Mouse (Mus musculus) v-Abl transformed pro-B cells (cell line): ENCODE data around the gene Tnn.

Experiments used
- in situ Hi-C, 2 experiments: fragments of 400-800 bp; cut with MboI; formaldehyde crosslinking; loops; one replicate each; pipeline ENCODE4 v1.15.1; 2025; ENCODE audit not compliant: unreplicated experiment in 2 of 2

Gene Tnn

GRCm38 (mm10) chr1:160084239-160084638 is 69.1 kb downstream of the Tnn start:
- in situ Hi-C loops = loop anchor here (10.0 to 25.0 kb wide), 5 partner anchors 539 to 1409 kb away; partner anchors contain the start of gene Tnr (in 1 of the 2)

- in situ Hi-C loops = loop anchor here (10.0 to 25.0 kb wide), 5 partner anchors 538 to 1408 kb away; partner anchors contain the start of gene Tnr (in 1 of the 2)
Observed at GRCm38 (mm10) chr1:160082647-160083046, 70.7 kb downstream of the Tnn start.

GRCm38 (mm10) chr1:160080800-160081436 is 72.5 kb downstream of the Tnn start:
- in situ Hi-C loops = loop anchor here (10.0 to 25.0 kb wide), 5 partner anchors 536 to 1406 kb away; partner anchors contain the start of gene Tnr (in 1 of the 2)

DNA sequence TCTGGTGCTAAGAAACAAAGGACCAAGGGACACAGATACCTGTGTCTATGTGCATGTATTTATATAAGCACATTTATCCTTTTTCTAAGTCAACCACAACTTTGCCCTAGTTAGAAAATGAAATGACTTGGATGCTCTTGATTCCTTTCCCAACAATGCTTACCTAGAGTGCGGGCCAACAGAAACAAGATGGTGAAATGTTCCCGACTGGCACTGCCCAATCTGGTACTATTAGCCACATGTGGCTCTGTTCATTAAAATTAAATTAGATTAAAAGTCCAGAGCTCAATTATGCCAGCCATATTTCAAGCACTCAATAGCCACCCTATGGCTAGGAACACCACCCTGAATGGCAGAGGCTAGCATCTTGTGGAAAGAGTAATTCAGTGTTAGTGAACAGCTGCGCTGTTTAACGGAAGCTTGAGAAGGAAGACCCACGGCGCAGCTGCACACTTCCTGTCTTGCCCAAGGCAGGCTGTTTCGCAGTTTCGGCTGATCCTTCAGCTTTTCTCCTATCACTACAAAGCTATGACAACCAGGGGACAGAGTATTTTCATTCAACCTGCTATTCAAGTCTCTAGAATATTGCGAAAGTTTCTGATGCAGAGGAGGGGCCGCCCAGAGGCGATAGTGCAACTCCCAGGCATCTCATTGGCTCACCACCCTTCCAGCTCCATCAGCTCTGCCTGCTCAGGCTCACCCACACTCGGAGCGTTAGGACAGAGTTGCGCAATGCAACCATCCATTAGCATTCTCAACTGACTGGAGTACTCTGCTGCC is 74.3 kb downstream of the Tnn start:
- in situ Hi-C loops = loop anchor here (25.0 kb wide), 2 partner anchors 567 to 792 kb away; partner anchors contain the start of gene Tnr (in 1 of the 2)

DNA sequence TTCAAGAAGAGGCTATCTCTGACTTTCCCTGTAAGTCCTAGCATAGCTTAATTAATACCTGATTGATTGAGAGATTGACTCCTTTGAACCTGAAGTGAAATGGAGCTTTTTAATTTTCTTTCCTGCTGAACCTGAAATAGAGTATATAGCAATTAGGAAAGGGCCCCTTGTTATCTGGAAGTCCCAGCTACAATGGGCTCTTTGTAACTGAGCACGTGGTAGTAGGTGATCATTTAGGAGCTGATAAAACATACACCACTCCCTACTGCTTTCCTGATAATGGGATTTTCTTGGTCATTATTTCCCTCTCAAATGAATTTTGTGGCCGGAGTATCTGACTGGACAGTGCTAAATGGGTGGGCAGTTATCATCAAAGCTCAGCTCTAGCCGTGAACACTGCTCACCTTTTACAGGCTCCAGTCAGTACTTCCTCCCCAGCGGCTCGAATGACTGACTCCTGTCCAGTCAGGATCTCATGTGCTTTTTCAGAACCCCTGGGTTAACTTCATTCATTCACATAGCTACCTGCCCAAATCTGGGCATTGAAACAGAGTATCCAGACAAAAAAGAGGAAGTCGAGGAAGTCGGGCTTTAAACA is 88.7 kb downstream of the Tnn start:
- in situ Hi-C loops = loop anchor here (5.0 kb wide), 1 partner anchor 157 kb away; no protein-coding TSS in a partner anchor

- in situ Hi-C loops = loop anchor here (5.0 kb wide), 1 partner anchor 155 kb away; no protein-coding TSS in a partner anchor
Observed at GRCm38 (mm10) chr1:160061725-160062366, 91.5 kb downstream of the Tnn start.

DNA sequence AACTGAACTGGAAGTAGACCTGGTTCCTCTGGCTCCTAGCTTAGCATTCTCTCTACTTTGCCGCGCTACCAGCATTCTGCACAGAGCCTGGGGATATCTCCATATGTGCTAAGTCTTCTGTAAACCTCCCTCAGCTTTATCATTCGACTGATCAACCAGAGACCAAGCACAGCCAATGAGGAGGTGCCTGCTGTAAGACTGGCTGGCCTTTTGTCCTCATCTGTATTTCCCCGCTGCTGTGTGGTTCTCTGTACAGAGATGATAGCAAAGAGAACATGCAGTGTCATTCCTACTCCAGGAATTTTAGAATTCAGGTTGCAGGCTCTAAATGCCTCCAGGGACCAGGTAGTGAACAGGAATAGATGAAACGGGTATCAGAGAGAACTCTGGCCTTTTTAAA is 92.1 kb downstream of the Tnn start:
- in situ Hi-C loops = loop anchor here (5.0 kb wide), 1 partner anchor 154 kb away; no protein-coding TSS in a partner anchor

DNA sequence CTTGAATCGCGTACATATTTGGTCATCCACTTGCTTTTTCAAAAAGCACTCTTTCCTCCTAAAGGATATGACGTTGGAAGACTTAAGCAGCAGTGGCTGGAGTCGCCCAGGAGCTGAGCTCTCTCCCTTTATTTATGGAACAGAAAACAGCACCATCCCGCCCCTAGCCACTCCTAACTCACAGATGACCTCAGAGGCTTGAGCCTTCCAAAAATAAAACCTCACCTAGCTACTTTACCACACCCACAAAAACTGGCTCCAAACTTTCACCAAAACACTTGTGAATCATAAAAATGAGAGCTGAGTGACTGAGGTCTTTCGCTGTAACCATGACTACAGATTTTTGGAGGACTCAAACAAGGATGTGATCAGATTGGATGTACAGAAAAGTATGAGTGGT is 92.8 kb downstream of the Tnn start:
- in situ Hi-C loops = loop anchor here (5.0 kb wide), 1 partner anchor 153 kb away; no protein-coding TSS in a partner anchor

- in situ Hi-C loops = loop anchor here (5.0 kb wide), 1 partner anchor 153 kb away; no protein-coding TSS in a partner anchor
Observed at GRCm38 (mm10) chr1:160059908-160060307, 93.5 kb downstream of the Tnn start.

DNA sequence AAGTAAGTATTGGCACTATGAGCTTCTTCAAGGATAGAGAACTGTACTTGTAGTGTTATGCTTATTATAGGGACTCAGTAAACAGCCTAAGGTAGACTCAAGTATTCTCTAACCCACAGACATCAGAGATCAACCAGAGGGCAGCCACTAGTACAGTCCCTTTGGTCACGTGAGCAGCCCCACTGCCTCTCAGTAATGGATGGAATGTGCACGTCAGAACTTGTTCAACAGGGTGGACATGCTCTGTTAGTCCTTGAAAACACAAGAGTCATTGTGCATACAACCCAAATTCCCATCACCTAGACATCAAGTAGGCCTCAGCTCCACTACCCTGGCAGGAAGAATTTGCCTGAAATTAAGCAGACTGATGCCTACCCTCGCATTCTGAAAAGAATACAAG is 95.7 kb downstream of the Tnn start:
- in situ Hi-C loops = no loop called here

DNA sequence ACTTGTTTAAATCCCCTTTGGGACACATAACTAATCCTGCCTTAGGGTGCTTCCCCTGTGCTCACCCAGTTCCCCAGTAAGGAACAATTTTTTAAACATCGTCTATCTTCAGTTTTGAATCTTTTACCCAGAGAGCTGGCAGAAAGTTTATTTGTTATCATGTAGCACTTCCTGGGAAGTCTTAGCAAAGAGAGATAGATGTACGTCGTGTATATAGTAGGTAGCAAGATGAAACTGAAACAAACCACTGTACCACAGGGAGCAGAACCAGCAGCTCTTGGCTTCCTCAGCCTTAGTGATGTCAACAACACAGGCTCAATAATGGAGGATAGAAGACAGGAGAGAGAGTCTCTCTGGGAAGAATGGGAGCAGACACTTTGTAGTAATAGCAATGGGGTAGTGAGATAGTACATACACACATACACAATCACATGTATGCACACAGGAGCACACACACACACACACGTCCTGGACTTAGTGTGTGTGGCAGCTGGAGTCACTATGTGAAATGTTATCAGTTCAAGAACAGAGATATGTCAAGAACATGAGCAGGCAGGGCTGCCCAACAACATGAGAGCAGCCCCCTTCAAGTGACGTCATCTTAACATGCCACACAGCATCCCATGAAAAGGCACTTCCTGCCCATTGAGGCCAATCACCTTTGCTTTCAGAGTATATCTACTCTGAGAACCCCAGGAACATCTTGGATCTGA is 98.9 kb downstream of the Tnn start:
- in situ Hi-C loops = no loop called here

- in situ Hi-C loops = no loop called here
Observed at GRCm38 (mm10) chr1:160053510-160054305, 99.7 kb downstream of the Tnn start.

GRCm38 (mm10) chr1:160052556-160053315 is 100.6 kb downstream of the Tnn start:
- in situ Hi-C loops = no loop called here

DNA sequence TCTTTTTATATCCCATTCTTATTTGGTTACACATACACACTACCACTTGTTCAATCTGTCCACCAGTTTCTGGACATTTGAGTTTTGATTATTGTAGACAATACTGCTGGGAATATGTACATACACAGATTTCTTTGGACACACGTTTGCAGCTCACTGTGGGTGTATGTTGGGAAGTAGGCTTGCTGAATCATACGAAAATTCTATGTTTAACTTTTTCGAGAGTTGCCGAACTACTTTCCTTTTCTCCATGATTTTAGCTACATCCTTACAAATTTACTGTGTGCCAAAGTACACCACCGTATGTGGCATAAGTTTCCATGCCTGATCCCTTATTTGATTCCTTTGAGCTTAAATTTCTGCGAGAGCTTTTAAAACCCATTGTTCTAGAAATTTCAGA is 102.5 kb downstream of the Tnn start:
- in situ Hi-C loops = no loop called here

DNA sequence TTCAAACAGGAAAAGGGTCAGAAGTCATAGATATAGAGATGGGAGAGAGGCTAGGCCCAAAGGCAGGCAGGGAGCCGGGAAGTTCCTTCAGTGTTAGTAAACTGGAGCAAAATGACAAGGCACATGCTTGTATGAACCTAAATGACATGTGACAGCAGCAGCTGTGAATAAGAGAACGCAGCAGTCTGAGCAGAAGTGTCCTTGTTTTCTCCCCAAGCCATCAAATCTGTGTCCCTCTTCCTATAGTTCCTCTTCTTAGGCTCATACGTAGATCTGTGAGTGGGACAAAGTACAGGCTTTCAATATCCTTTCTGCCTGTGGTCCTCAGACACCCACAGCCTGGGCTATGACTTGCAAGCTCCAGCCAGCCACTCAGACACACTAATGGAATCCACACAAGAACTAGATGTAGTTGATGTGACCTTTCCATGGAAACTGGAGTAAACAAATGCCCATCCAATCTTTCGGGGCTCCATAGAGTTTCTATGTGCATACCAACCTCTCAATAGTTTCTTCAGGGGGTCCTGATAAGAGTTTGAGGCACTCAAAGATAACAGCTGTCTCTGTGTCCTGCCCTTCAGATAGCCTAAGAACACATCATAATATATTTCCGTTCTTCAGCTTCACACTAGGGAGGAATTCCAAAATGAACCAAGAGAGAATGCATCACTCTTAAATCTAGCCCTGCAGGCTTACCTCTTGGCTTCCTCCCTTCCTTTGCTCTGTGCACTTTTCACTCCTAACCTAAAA is 104.1 kb downstream of the Tnn start:
- in situ Hi-C loops = loop anchor here (5.0 to 10.0 kb wide), 2 partner anchors 55 to 97 kb away; no protein-coding TSS in a partner anchor

DNA sequence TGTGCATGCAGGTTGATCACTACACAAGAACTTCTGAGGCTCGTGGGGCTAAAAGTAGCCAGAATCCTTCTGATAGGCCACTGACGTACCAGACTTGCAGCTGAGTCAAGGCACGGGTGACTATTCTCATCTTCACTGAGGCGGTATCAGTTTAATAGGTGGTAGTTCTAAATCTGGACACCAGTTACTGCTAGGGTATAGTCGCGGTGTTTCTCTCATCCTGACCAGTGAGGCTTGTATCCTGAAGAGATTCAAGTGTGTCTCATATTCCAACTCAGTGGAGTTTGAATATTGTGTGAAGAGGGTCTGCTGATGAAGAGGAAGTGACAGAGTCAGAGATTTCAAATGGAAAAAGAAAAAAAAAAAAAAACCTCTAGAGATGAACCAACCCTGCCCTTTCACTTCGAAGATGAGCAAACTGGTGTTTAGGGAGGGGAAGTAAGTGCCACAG is 105.9 kb downstream of the Tnn start:
- in situ Hi-C loops = loop anchor here (5.0 to 10.0 kb wide), 2 partner anchors 53 to 95 kb away; no protein-coding TSS in a partner anchor

DNA sequence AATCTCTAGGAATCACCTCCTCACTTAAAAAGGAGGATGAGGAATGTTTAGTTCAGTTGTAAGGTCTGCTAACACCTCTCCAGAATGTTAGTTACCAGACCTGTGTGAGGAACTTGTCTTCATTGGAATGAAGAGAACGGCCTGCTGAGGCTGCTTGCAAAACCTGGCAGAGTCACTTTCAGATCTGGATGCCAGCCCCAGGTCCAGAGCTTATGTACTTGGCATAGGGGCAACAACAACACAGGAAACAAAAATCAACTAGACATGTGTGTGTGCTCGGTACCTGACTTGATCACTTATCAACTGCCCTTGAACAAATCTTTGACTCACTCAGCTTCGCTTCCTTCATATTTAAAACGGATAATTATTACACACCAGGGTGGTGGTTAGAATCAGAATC is 106.6 kb downstream of the Tnn start:
- in situ Hi-C loops = loop anchor here (5.0 to 10.0 kb wide), 2 partner anchors 52 to 94 kb away; no protein-coding TSS in a partner anchor
